Mouse (Mus musculus) MEL (cell line): ENCODE results near the gene Ndrg3.

Source experiments
- CTCF ChIP-seq, 3 experiments: IDR thresholded peaks in 2 of 3; conservative IDR thresholded peaks in 1 of 3; 2 replicates each; pipeline ENCODE4 v1.5.1; 2011 to 2012; ENCODE audit warnings: low read length in 3 of 3, low read depth in 2 of 3, mild to moderate bottlenecking in 2 of 3, improper control_type of control experiment in 1 of 3, inconsistent platforms in 1 of 3, mixed read lengths in 1 of 3, moderate library complexity in 1 of 3; ENCODE audit not compliant: control insufficient read depth in 1 of 3, insufficient read depth in 1 of 3, poor library complexity in 1 of 3, severe bottlenecking in 1 of 3
- EP300 ChIP-seq, 2 experiments: IDR thresholded peaks; 2 replicates each; pipeline ENCODE4 v1.6.1; 2011; ENCODE audit warnings: improper control_type of control experiment in 2 of 2, low read length in 2 of 2, low read depth in 1 of 2, mild to moderate bottlenecking in 1 of 2
- MAFK ChIP-seq: IDR thresholded peaks from 2 replicates; pipeline ENCODE4 v1.6.1; 2011; ENCODE audit warnings: low read depth, mild to moderate bottlenecking, low read length, improper control_type of control experiment, borderline replicate concordance
- MAX ChIP-seq: IDR thresholded peaks from 2 replicates; pipeline ENCODE4 v1.6.1; 2011; ENCODE audit warnings: low read length, improper control_type of control experiment
- NELFE ChIP-seq: IDR thresholded peaks from 2 replicates; pipeline ENCODE4 v1.6.1; 2011; ENCODE audit warnings: low read depth, low read length, improper control_type of control experiment
- NRF1 ChIP-seq: IDR thresholded peaks from 2 replicates; pipeline ENCODE4 v1.6.1; 2014; ENCODE audit warnings: low read depth, mild to moderate bottlenecking, inconsistent platforms, low read length, improper control_type of control experiment, moderate library complexity; ENCODE audit not compliant: poor library complexity, insufficient read depth, severe bottlenecking
- ZC3H11A ChIP-seq: IDR thresholded peaks from 2 replicates; pipeline ENCODE4 v1.6.1; 2012; ENCODE audit warnings: low read depth, mild to moderate bottlenecking, inconsistent platforms, low read length, improper control_type of control experiment

DNA sequence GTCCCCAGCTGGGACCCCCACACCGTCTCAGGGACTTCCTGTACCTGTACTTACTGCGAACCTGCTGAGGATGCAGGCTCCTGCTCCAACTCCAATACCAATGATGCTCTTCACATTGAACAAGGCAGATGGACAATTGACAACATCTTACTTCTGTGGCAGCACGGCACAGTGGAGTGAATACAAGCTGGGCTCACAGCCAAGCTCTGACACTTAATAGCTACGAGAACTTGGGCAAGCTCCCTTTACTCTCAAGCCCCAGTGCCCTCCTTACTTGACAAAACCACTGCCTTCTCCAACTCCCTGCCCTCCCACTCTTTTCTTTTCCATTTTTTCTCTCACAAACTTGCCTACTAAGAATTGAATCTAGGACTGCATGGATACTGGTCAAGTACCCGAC, 78.7 kb downstream of the Ndrg3 start:
- no peak for TF ChIP-seq ZC3H11A
- TF ChIP-seq NRF1, result no peak
- no peak for TF ChIP-seq NELFE
- no peak for TF ChIP-seq MAFK
- no peak for TF ChIP-seq EP300 (IDR thresholded peaks at IDR 0.05; ENCODE audit: low read depth in 1 of 2, low read length in 2 of 2)
- no peak for TF ChIP-seq CTCF (IDR thresholded peaks at IDR 0.05 in 2 of 3, conservative IDR thresholded peaks at IDR 0.05 in 1 of 3; ENCODE audit: control insufficient read depth in 1 of 3, insufficient read depth in 1 of 3, low read depth in 2 of 3, low read length in 3 of 3, poor library complexity in 1 of 3, severe bottlenecking in 1 of 3)
- no peak for TF ChIP-seq MAX
